Comparison of ENCODE assay signal across 33 mouse cellular contexts in genomic region chr13:92293883-92294282, GRCm38 (mm10). TPM values are rescaled to one million over a fixed set of nuclear protein-coding genes. Genes with fewer than 3 reads are reported as not detected.
DNase-seq lines count a peak whose midpoint lies in the region; ATAC-seq lines count a peak whose summit lies in the region.
"Had no signal": no experiment of that assay in that cellular context is flagged by ENCODE, and none has a peak within 500 bp of the region (broad histone marks: within the 10 kb centered on the region; RNA-seq: fewer than 3 reads in every experiment).

No protein-coding gene starts in this region.

- H3K27me3 ChIP-seq in splenic B cell, adult 2 months (ENCODE audit: control insufficient read depth, insufficient read depth, low read length, poor library complexity, severe bottlenecking), result no peaks in the 10 kb centered on the region
- no peaks in the 10 kb centered on the region for H3K27me3 ChIP-seq in intestine, embryonic 16.5 days (replicated peaks; ENCODE audit: control insufficient read depth, insufficient read depth, low read length)
- H3K27me3 ChIP-seq: embryonic facial prominence, embryonic 13.5 days; forebrain, embryonic 12.5 days; forebrain, embryonic 15.5 days; heart, embryonic 12.5 days; heart, embryonic 15.5 days; hindbrain, embryonic 13.5 days had no signal

- no peak overlapping the region for H3K9ac ChIP-seq in intestine, embryonic 16.5 days (ENCODE audit: low read depth, low read length)
- H3K9ac ChIP-seq: embryonic facial prominence, embryonic 13.5 days; forebrain, embryonic 12.5 days; forebrain, embryonic 15.5 days; heart, embryonic 12.5 days; heart, embryonic 15.5 days; hindbrain, embryonic 13.5 days had no signal

- no peak overlapping the region for H3K27ac ChIP-seq in intestine, embryonic 16.5 days (ENCODE audit: low read length)
- H3K27ac ChIP-seq: embryonic facial prominence, embryonic 10.5 days; embryonic facial prominence, embryonic 13.5 days; forebrain, embryonic 12.5 days; forebrain, embryonic 15.5 days; heart, embryonic 15.5 days; hindbrain, embryonic 10.5 days; hindbrain, embryonic 13.5 days had no signal

- H3K4me3 ChIP-seq in intestine, embryonic 16.5 days (ENCODE audit: low read length), result no peak overlapping the region
- H3K4me3 ChIP-seq: embryonic facial prominence, embryonic 10.5 days; embryonic facial prominence, embryonic 13.5 days; erythroblast, embryonic 14.5 days; forebrain, embryonic 12.5 days; forebrain, embryonic 15.5 days; heart, embryonic 12.5 days; heart, embryonic 15.5 days; hindbrain, embryonic 10.5 days; hindbrain, embryonic 13.5 days had no signal

- WGBS in intestine, embryonic 16.5 days, result 73% methylated on average over 5 of the region's 5 CpGs

- peak; percentile 24 for DNase-seq in 416B (ENCODE audit: low read depth)
- DNase-seq in induced T-regulatory cell, adult 2 months (ENCODE audit: low read depth), result peak; percentile 43
- peak; percentile 31 for DNase-seq in splenic B cell, adult 2 months (ENCODE audit: low read depth, low spot score)
- DNase-seq in gastrocnemius, adult 8-10 months (ENCODE audit: low spot score in 2 of 2), result no peak
- no peak for DNase-seq in left cerebral cortex, adult 11 months (ENCODE audit: low spot score)
- DNase-seq: adrenal gland, adult 8-10 months; adrenal gland, postnatal 25 days; cerebellum, adult 11-12 months; cerebellum, adult 8-10 months; cerebellum, postnatal 10 days; cerebellum, postnatal 36 days; embryo, embryonic 11 days; gastrocnemius, postnatal 25 days; heart, adult 18-20 months; heart, postnatal 10 days; heart, postnatal 36 days had no signal

- no peaks in the 10 kb centered on the region for H3K9me3 ChIP-seq in intestine, embryonic 16.5 days (ENCODE audit: control insufficient read depth, low read length)
- H3K9me3 ChIP-seq: embryonic facial prominence, embryonic 10.5 days; embryonic facial prominence, embryonic 13.5 days; forebrain, embryonic 12.5 days; forebrain, embryonic 15.5 days; heart, embryonic 12.5 days; heart, embryonic 15.5 days; hindbrain, embryonic 10.5 days; hindbrain, embryonic 13.5 days had no signal

- ATAC-seq in CD4-positive, CD25-positive, alpha-beta regulatory T cell, adult 4 months, result peak; percentile 78
- no peak for ATAC-seq in intestine, embryonic 16.5 days
- ATAC-seq: forebrain, embryonic 15.5 days; hindbrain, embryonic 16.5 days had no signal

- no peaks in the 10 kb centered on the region for H3K4me1 ChIP-seq in intestine, embryonic 16.5 days (ENCODE audit: control insufficient read depth, insufficient read depth, low read length)
- H3K4me1 ChIP-seq: embryonic facial prominence, embryonic 10.5 days; embryonic facial prominence, embryonic 13.5 days; forebrain, embryonic 12.5 days; forebrain, embryonic 15.5 days; heart, embryonic 12.5 days; heart, embryonic 15.5 days; hindbrain, embryonic 10.5 days; hindbrain, embryonic 13.5 days had no signal

- H3K36me3 ChIP-seq in splenic B cell, adult 2 months (ENCODE audit: control insufficient read depth, insufficient read depth, low read length, poor library complexity, severe bottlenecking), result no peaks in the 10 kb centered on the region
- no peaks in the 10 kb centered on the region for H3K36me3 ChIP-seq in intestine, embryonic 16.5 days (ENCODE audit: control insufficient read depth, insufficient read depth, low read length)
- H3K36me3 ChIP-seq: forebrain, embryonic 15.5 days; heart, embryonic 15.5 days had no signal

- no peak overlapping the region for H3K4me2 ChIP-seq in intestine, embryonic 16.5 days (ENCODE audit: low read depth, low read length)
- H3K4me2 ChIP-seq: embryonic facial prominence, embryonic 13.5 days; forebrain, embryonic 12.5 days; forebrain, embryonic 15.5 days; heart, embryonic 12.5 days; heart, embryonic 15.5 days; hindbrain, embryonic 13.5 days had no signal

RNA-seq across cellular contexts. Expression of gene Gm20379, which starts 11.9 kb away (rescaled TPM):
- 1 to 10 TPM; 6.4 to 6.9 TPM for polyA plus RNA-seq in CD4-positive, CD25-positive, alpha-beta regulatory T cell, adult 4 months (2017; shearing (Covaris generic))
- 0.40 and 0.65 TPM in 2 replicates for polyA plus RNA-seq in intestine, embryonic 16.5 days (2015; fragmentation: Nextera tagmentation; extraction: Ambion mirVana)
- total RNA-seq in gastrocnemius, adult 8-10 months (2022), result not detected
- total RNA-seq: adrenal gland, adult 8-10 months; adrenal gland, postnatal 25 days; gastrocnemius, adult 18-20 months; gastrocnemius, postnatal 25 days; heart, adult 18-20 months; heart, postnatal 10 days; heart, postnatal 36 days; MEL had no signal
- polyA plus RNA-seq: brain, embryonic 14.5 days; cortical plate, adult 2 months; erythroblast, embryonic 14.5 days; gonadal fat pad, adult 2 months had no signal

Comparison
In these comparisons a context has a peak if more than half of its experiments do, and no peak if none do; other contexts are left out.
1. DNase-seq: peak in 416B (single experiment), induced T-regulatory cell, adult 2 months (single experiment) and splenic B cell, adult 2 months (single experiment); none in gastrocnemius, adult 8-10 months (0 of 2) and left cerebral cortex, adult 11 months (single experiment).